Comparison of ENCODE assay signal across 20 mouse cellular contexts in the genomic region with DNA sequence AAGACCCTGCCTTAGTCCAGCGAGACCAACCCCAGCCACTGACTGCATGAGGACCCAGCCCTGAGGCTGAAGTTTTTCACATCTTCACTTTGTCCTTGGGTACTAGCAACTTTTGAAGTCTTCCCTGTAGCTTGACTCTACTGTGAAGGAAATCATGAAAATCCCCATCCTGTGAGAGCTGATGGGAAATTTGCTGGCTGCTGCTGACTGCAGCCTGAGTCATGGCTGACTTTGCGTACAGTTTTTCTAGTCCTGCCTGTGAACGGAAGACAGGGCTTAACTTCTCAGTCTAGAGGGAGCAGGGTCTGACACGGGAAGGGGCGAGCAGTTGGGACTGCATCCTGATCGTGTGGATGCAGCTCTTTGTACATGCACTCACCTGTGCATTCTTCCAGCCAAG. TPM values are rescaled to one million over a fixed set of nuclear protein-coding genes. Genes with fewer than 3 reads are reported as not detected.
DNase-seq lines count a peak whose midpoint lies in the region; ATAC-seq and TF ChIP-seq lines count a peak whose summit lies in the region.
"Had no signal": no experiment of that assay in that cellular context is flagged by ENCODE, and none has a peak within 500 bp of the region (broad histone marks: within the 10 kb centered on the region; RNA-seq: fewer than 3 reads in every experiment).

No protein-coding gene starts in this region.

- no peak overlapping the region for H3K4me2 ChIP-seq in hindbrain, embryonic 12.5 days (replicated peaks)
- H3K4me2 ChIP-seq in myocyte (ENCODE audit: low read depth): peak overlapping the region; percentile 81
- no peak overlapping the region for H3K4me2 ChIP-seq in heart, embryonic 12.5 days
- H3K4me2 ChIP-seq: forebrain, embryonic 15.5 days had no signal

- no peak overlapping the region for H3K4me3 ChIP-seq in hindbrain, embryonic 10.5 days
- no peak overlapping the region for H3K4me3 ChIP-seq in hindbrain, embryonic 12.5 days
- no peak overlapping the region for H3K4me3 ChIP-seq in limb, embryonic 10.5 days
- no peak overlapping the region for H3K4me3 ChIP-seq in myocyte
- H3K4me3 ChIP-seq in cerebellum, adult 2 months (replicated peaks; ENCODE audit: insufficient read depth, low read depth, low read length): no peak overlapping the region
- H3K4me3 ChIP-seq in heart, embryonic 12.5 days: no peak overlapping the region
- H3K4me3 ChIP-seq: forebrain, embryonic 15.5 days had no signal

- WGBS in hindbrain, embryonic 10.5 days: 81% methylated on average over 6 of the region's 6 CpGs
- WGBS in hindbrain, embryonic 12.5 days: 92% methylated on average over 6 of the region's 6 CpGs
- 85% methylated on average over 6 of the region's 6 CpGs for WGBS in limb, embryonic 10.5 days
- WGBS in cerebellum, adult 2 months: 87% methylated on average over 6 of the region's 6 CpGs
- 75% methylated on average over 6 of the region's 6 CpGs for WGBS in heart, embryonic 12.5 days

- H3K27ac ChIP-seq in hindbrain, embryonic 10.5 days: 0 out of 2 replicates have a peak overlapping the region, but pooled peaks have one; percentile 8
- H3K27ac ChIP-seq in hindbrain, embryonic 12.5 days: no peak overlapping the region
- H3K27ac ChIP-seq in limb, embryonic 10.5 days: peak overlapping the region; percentile 78
- H3K27ac ChIP-seq in cerebellum, adult 2 months (ENCODE audit: insufficient read depth, low read length): no peak overlapping the region
- H3K27ac ChIP-seq in heart, embryonic 12.5 days (ENCODE audit: poor library complexity, severe bottlenecking): no peak overlapping the region
- H3K27ac ChIP-seq: forebrain, embryonic 15.5 days had no signal

- no peak for TF ChIP-seq POLR2A in myocyte (IDR thresholded peaks at IDR 0.05; ENCODE audit: insufficient read length, low read depth)
- TF ChIP-seq POLR2A in cerebellum, adult 2 months (IDR thresholded peaks at IDR 0.05; ENCODE audit: borderline replicate concordance, insufficient read depth, low read length): no peak

- TF ChIP-seq CTCF in cerebellum, adult 2 months (IDR thresholded peaks at IDR 0.05; ENCODE audit: borderline replicate concordance, insufficient read depth, low read depth, low read length): no peak

- no peak overlapping the region for H3K9ac ChIP-seq in hindbrain, embryonic 12.5 days
- no peak overlapping the region for H3K9ac ChIP-seq in heart, embryonic 12.5 days
- H3K9ac ChIP-seq: forebrain, embryonic 15.5 days had no signal

- peaks cover 100% of the 10 kb centered on the region for H3K79me2 ChIP-seq in myocyte (ENCODE audit: control insufficient read depth, insufficient read depth)

- DNase-seq in hindbrain, embryonic 10.5 days (ENCODE audit: low spot score): no peak
- DNase-seq in NIH3T3 (ENCODE audit: low read depth): peak; percentile 79
- DNase-seq in limb, embryonic 10.5 days (ENCODE audit: low spot score): no peak
- DNase-seq in heart, postnatal 10 days: no peak
- no peak for DNase-seq in cerebellum, adult 2 months
- DNase-seq: adrenal gland, postnatal 14 days; cerebellum, adult 18-20 months; cerebellum, postnatal 14 days; gastrocnemius, postnatal 36 days; heart, postnatal 14 days had no signal

- no peaks in the 10 kb centered on the region for H3K36me3 ChIP-seq in hindbrain, embryonic 10.5 days
- H3K36me3 ChIP-seq in hindbrain, embryonic 12.5 days: no peaks in the 10 kb centered on the region; the same call in 1 of the 2 replicates
- H3K36me3 ChIP-seq in limb, embryonic 10.5 days: peaks cover 18% of the 10 kb centered on the region
- H3K36me3 ChIP-seq in myocyte (ENCODE audit: control insufficient read depth, insufficient read depth): peaks cover 7% of the 10 kb centered on the region
- no peaks in the 10 kb centered on the region for H3K36me3 ChIP-seq in heart, embryonic 12.5 days
- H3K36me3 ChIP-seq: forebrain, embryonic 15.5 days; G1E had no signal

- H3K4me1 ChIP-seq in hindbrain, embryonic 10.5 days (replicated peaks): peaks cover 50% of the 10 kb centered on the region
- H3K4me1 ChIP-seq in hindbrain, embryonic 12.5 days: peaks cover 17% of the 10 kb centered on the region
- peaks cover 78% of the 10 kb centered on the region for H3K4me1 ChIP-seq in limb, embryonic 10.5 days
- H3K4me1 ChIP-seq in cerebellum, adult 2 months (ENCODE audit: control insufficient read depth, insufficient read depth, low read length): peaks cover 5% of the 10 kb centered on the region; the same call in 1 of the 2 replicates
- H3K4me1 ChIP-seq in heart, embryonic 12.5 days (replicated peaks): peaks cover 20% of the 10 kb centered on the region
- H3K4me1 ChIP-seq: forebrain, embryonic 15.5 days had no signal

- ATAC-seq in hindbrain, embryonic 12.5 days (ENCODE audit: low FRiP score): no peak
- no peak for ATAC-seq in heart, embryonic 12.5 days (ENCODE audit: insufficient number of reproducible peaks, low FRiP score)
- ATAC-seq: activated CD4-positive, CD25-positive, alpha-beta regulatory T cell, adult 4 months; CD4-positive, CD25-positive, alpha-beta regulatory T cell, adult 4 months; forebrain, embryonic 15.5 days; hindbrain, embryonic 16.5 days; inflammation-experienced regulatory T-cells, adult 6 months; intestine, postnatal 0 days had no signal

- intact Hi-C loops in heart, postnatal 10 days (cut with DNase I): no loop called here

- H3K27me3 ChIP-seq in hindbrain, embryonic 10.5 days (ENCODE audit: insufficient read depth, poor library complexity, severe bottlenecking): no peaks in the 10 kb centered on the region
- H3K27me3 ChIP-seq in hindbrain, embryonic 12.5 days: no peaks in the 10 kb centered on the region
- no peaks in the 10 kb centered on the region for H3K27me3 ChIP-seq in limb, embryonic 10.5 days (ENCODE audit: low read depth, poor library complexity, severe bottlenecking)
- no peaks in the 10 kb centered on the region for H3K27me3 ChIP-seq in myocyte (ENCODE audit: control insufficient read depth, insufficient read depth, insufficient read length)
- no peaks in the 10 kb centered on the region for H3K27me3 ChIP-seq in cerebellum, adult 2 months (ENCODE audit: control insufficient read depth, insufficient read depth, low read length)
- H3K27me3 ChIP-seq in heart, embryonic 12.5 days (replicated peaks): peaks cover 61% of the 10 kb centered on the region

- no peak overlapping the region for H3ac ChIP-seq in myocyte (ENCODE audit: control insufficient read depth, insufficient read length)

- H3K9me3 ChIP-seq in hindbrain, embryonic 10.5 days: no peaks in the 10 kb centered on the region
- no peaks in the 10 kb centered on the region; the same call in 1 of the 2 replicates for H3K9me3 ChIP-seq in hindbrain, embryonic 12.5 days (replicated peaks)
- H3K9me3 ChIP-seq in limb, embryonic 10.5 days (replicated peaks): 0 out of 2 replicates have a peak, but pooled peaks cover 1% of the 10 kb centered on the region
- H3K9me3 ChIP-seq in heart, embryonic 12.5 days (replicated peaks): no peaks in the 10 kb centered on the region; the same call in 1 of the 2 replicates
- H3K9me3 ChIP-seq: forebrain, embryonic 15.5 days had no signal

TF ChIP-seq in myocyte, 11 proteins besides CTCF, POLR2A, EP300 and RAD21:
- TF ChIP-seq E2F4 (IDR thresholded peaks at IDR 0.05; ENCODE audit: insufficient read depth) (no peak), MYOG (IDR thresholded peaks at IDR 0.05; ENCODE audit: control insufficient read depth in 1 of 3, insufficient read depth in 1 of 3, insufficient read length in 2 of 3, low read depth in 2 of 3) (no peak), MYOD1 (IDR thresholded peaks at IDR 0.05; ENCODE audit: control insufficient read depth in 1 of 3, insufficient read length in 2 of 3, low read depth in 2 of 3) (no peak), USF1 (IDR thresholded peaks at IDR 0.05; ENCODE audit: low read depth) (no peak), TCF12 (IDR thresholded peaks at IDR 0.05; ENCODE audit: insufficient read depth, poor library complexity, severe bottlenecking) (no peak), REST (IDR thresholded peaks at IDR 0.05; ENCODE audit: insufficient read depth, insufficient read length) (no peak), CEBPB (IDR thresholded peaks at IDR 0.05; ENCODE audit: insufficient read depth, poor library complexity, severe bottlenecking) (no peak), MAX (IDR thresholded peaks at IDR 0.05; ENCODE audit: low read depth) (no peak), SRF (IDR thresholded peaks at IDR 0.05; ENCODE audit: control insufficient read depth, insufficient read length, low read depth) (no peak), POLR2AphosphoS2 (IDR thresholded peaks at IDR 0.05; ENCODE audit: insufficient read length, low read depth) (no peak), TCF3 (IDR thresholded peaks at IDR 0.05; ENCODE audit: insufficient read length, low read depth) (no peak)

RNA-seq across cellular contexts. Expression of a gene that starts 30.6 kb away (rescaled TPM):
- polyA plus RNA-seq in hindbrain, embryonic 10.5 days (2016; fragmentation: Nextera tagmentation; extraction: Ambion mirVana): 41.8 and 45.4 TPM in 2 replicates
- 42.0 and 42.6 TPM in 2 replicates for polyA plus RNA-seq in hindbrain, embryonic 12.5 days (2016; fragmentation: Nextera tagmentation; extraction: Ambion mirVana)
- 38.5 and 47.2 TPM in 2 replicates for polyA plus RNA-seq in limb, embryonic 10.5 days (2016; fragmentation: Nextera tagmentation; extraction: Ambion mirVana)
- polyA plus RNA-seq in myocyte (2012; fragmentation: generic; extraction: Trizol): 71.4 TPM
- 10 to 100 TPM; 52.7 to 61.1 TPM for total RNA-seq in heart, postnatal 10 days (2021)
- polyA plus RNA-seq in cerebellum, adult 2 months (2012; rRNA removed): 30.0 TPM in 2 replicates
- polyA plus RNA-seq in heart, embryonic 12.5 days (2016; fragmentation: Nextera tagmentation; extraction: Ambion mirVana): 14.3 and 19.7 TPM in 2 replicates
- polyA plus RNA-seq: G1E had no signal

Comparison
In these comparisons a context has a peak if more than half of its experiments do, and no peak if none do; other contexts are left out.
1. H3K27ac ChIP-seq: peak in hindbrain, embryonic 10.5 days (single experiment) and limb, embryonic 10.5 days (single experiment); none in hindbrain, embryonic 12.5 days (single experiment), cerebellum, adult 2 months (single experiment) and heart, embryonic 12.5 days (single experiment).